Mouse (Mus musculus) heart, postnatal 0 days (tissue): Measurements from ENCODE around the gene Pkp4.

Experiments used
- CTCF ChIP-seq: IDR thresholded peaks from 2 replicates; pipeline ENCODE4 v1.5.1; 2016; ENCODE audit warnings: antibody characterized with exemption, control low read depth, low read depth
- EP300 ChIP-seq: IDR thresholded peaks from 2 replicates; pipeline ENCODE4 v1.6.1; 2016; ENCODE audit warnings: antibody characterized with exemption, low read depth

DNA sequence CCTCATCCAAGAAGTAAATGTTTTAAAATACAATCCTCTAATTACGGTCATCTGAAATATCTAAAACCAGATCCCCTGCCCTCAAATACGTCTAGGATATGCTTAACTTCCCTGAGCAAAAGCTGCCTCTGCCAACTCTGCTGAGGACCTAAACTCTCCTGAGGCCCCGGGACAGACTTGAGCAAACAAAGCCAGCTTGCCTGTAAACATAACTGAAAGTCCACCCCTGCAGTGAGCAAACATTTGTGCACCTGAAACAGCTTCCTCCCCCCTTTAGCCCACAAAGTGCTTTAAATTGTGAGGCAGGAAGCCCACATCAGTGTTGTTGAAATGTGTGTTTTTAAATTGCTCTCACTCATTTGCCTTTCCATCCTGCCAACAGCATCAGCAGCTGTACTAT, 193.2 kb downstream of the Pkp4 start:
- TF ChIP-seq CTCF, result no peak
- TF ChIP-seq EP300, result no peak
